Mouse (Mus musculus) stomach, postnatal 0 days (tissue): Measurements from ENCODE around the gene Adamts17. TPM values are rescaled to one million over a fixed set of nuclear protein-coding genes. Genes with fewer than 3 reads are reported as not detected.

Experiments
- ATAC-seq: fragments of 200-750 bp; cut with Nextera tagmentation; 2 replicates; pipeline ENCODE4 v1.8.0; 2017; ENCODE audit not compliant: low FRiP score, low TSS enrichment
- DNase-seq: peaks from one replicate; pipeline ENCODE4 v3.0.0-alpha.2; 2016; ENCODE audit warnings: low spot score
- H3K27ac ChIP-seq: fragments of 300-500 bp; sonication (generic); replicated peaks from 2 replicates; pipeline ENCODE4 v1.5.1; 2014; ENCODE audit warnings: mild to moderate bottlenecking, control low read depth
- H3K27me3 ChIP-seq: fragments of 300-500 bp; sonication (generic); 2 replicates; pipeline ENCODE4 v1.6.1; 2014; ENCODE audit warnings: low read length; ENCODE audit not compliant: control insufficient read depth, insufficient read depth
- H3K36me3 ChIP-seq: fragments of 300-500 bp; sonication (generic); 2 replicates; pipeline ENCODE4 v1.6.1; 2014; ENCODE audit warnings: low read length, mixed read lengths; ENCODE audit not compliant: control insufficient read depth, insufficient read depth
- H3K4me1 ChIP-seq: fragments of 300-500 bp; sonication (generic); replicated peaks from 2 replicates; pipeline ENCODE4 v1.6.1; 2014; ENCODE audit warnings: antibody characterized with exemption; ENCODE audit not compliant: control insufficient read depth, insufficient read depth
- H3K4me2 ChIP-seq: fragments of 300-500 bp; sonication (generic); replicated peaks from 2 replicates; pipeline ENCODE4 v1.6.1; 2014; ENCODE audit warnings: low read depth, mild to moderate bottlenecking, control low read depth, moderate library complexity
- H3K4me3 ChIP-seq: fragments of 300-500 bp; sonication (generic); 2 replicates; pipeline ENCODE4 v1.5.1; 2014; ENCODE audit warnings: low read depth, low read length, control low read depth
- H3K9ac ChIP-seq: fragments of 300-500 bp; sonication (generic); 2 replicates; pipeline ENCODE4 v1.6.1; 2014; ENCODE audit warnings: mild to moderate bottlenecking, low read length, control low read depth, mixed read lengths
- H3K9me3 ChIP-seq: fragments of 300-500 bp; sonication (generic); 2 replicates; pipeline ENCODE4 v1.6.1; 2016; ENCODE audit warnings: low read length; ENCODE audit not compliant: control insufficient read depth
- CTCF ChIP-seq: IDR thresholded peaks from 2 replicates; pipeline ENCODE4 v1.5.1; 2016; ENCODE audit warnings: antibody characterized with exemption, low read depth, mild to moderate bottlenecking, moderate library complexity
- EP300 ChIP-seq: optimal IDR thresholded peaks from 2 replicates; pipeline ENCODE3; 2016; ENCODE audit warnings: antibody characterized with exemption
- WGBS: fragments of 180-500 bp; shearing (Covaris S2); extraction: QIAGEN DNeasy Blood & Tissue Kit; methylation state at CpG from one replicate; pipeline ENCODE4 v1.1.7; 2014; 5-methylcytosine and 5-hydroxymethylcytosine counted together
- polyA plus RNA-seq: library from polyadenylated mRNA; unstranded; fragments of >200 nt; fragmentation: Nextera tagmentation; extraction: Ambion mirVana; gene quantifications from 2 replicates; pipeline ENCODE4 v1.2.1, GENCODE M21; 2015

Adamts17 gene
- polyA plus RNA-seq, 1 experiment from 2014 or later = 2.4 TPM

- no peaks in the 10 kb centered on the region for H3K4me1 ChIP-seq
- H3K27ac ChIP-seq = peak overlapping the region; percentile 67
- ATAC-seq (peak; percentile 31; the same call in 1 of the 2 replicates), DNase-seq (peak; percentile 57)
- no peaks in the 10 kb centered on the region for H3K27me3 ChIP-seq
- no peak overlapping the region for H3K4me3 ChIP-seq
- H3K9me3 ChIP-seq = no peaks in the 10 kb centered on the region
- 36% methylated on average over 7 of the region's 7 CpGs for WGBS
- TF ChIP-seq EP300 (no peak), CTCF (no peak)
- no peak overlapping the region for H3K4me2 ChIP-seq
- H3K9ac ChIP-seq = no peak overlapping the region
- H3K36me3 ChIP-seq = no peaks in the 10 kb centered on the region
These were observed 306.2 kb downstream of the Adamts17 start for GRCm38 (mm10) chr7:67145748-67146147.

DNA sequence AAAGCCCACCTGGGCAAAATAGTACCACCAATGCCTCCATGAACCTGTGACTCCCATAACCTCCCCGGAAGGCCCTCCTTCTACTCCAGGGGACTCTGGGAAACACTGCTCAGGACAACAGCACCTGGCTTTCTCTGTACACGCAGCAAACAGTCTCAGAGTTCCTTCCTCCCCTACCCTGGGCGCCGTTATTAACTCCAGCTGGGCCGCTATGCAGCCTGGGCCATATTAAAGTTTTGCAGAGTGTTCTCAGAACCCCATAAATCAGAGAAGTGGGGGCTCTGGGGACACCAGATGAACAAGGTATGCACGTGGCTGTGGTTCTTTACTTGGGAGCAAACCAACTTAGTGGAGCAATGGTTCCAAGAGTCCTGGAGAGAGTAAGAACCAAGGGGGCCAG is 306.6 kb downstream of the Adamts17 start:
- no peak overlapping the region for H3K9ac ChIP-seq
- ATAC-seq (no peak), DNase-seq (no peak)
- no peak overlapping the region for H3K4me2 ChIP-seq
- 43% methylated on average over 6 of the region's 6 CpGs for WGBS
- no peaks in the 10 kb centered on the region for H3K27me3 ChIP-seq
- no peaks in the 10 kb centered on the region for H3K9me3 ChIP-seq
- no peak overlapping the region for H3K4me3 ChIP-seq
- no peak for TF ChIP-seq EP300
- TF ChIP-seq CTCF = no peak
- H3K4me1 ChIP-seq = no peaks in the 10 kb centered on the region
- H3K27ac ChIP-seq = peak overlapping the region; percentile 67
- no peaks in the 10 kb centered on the region for H3K36me3 ChIP-seq

DNA sequence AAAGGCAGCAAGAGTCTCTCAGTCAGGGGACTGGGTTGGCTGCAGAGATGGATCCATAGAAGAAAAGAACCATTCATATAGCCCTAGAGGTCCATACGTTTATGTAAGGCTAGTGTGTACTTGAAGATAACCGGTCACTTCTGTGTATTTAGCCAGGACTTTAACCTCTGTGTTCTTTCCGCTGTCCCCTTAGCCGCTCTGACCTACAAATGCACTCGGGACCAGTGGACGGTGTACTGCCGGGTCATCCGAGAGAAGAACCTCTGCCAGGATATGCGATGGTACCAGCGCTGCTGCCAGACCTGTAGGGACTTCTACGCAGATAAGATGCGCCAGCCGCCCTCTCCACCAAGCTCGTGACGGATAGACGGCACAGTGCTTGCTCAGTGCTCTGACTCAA is 310.2 kb downstream of the Adamts17 start:
- Histone ChIP-seq H3K4me3 (no peak overlapping the region), H3K36me3 (no peaks in the 10 kb centered on the region)
- WGBS = 76% methylated on average over 16 of the region's 16 CpGs

GRCm38 (mm10) chr7:67152626-67153025 is 313.1 kb downstream of the Adamts17 start:
- H3K4me1 ChIP-seq = no peaks in the 10 kb centered on the region
- no peak overlapping the region for H3K9ac ChIP-seq
- no peak for ATAC-seq
- no peak overlapping the region for H3K27ac ChIP-seq
- no peak overlapping the region for H3K4me3 ChIP-seq
- DNase-seq = no peak
- no peaks in the 10 kb centered on the region for H3K36me3 ChIP-seq
- TF ChIP-seq EP300 (no peak), CTCF (no peak)
- H3K27me3 ChIP-seq = no peaks in the 10 kb centered on the region
- WGBS = 44% methylated on average over 3 of the region's 3 CpGs
- no peak overlapping the region for H3K4me2 ChIP-seq
- no peaks in the 10 kb centered on the region for H3K9me3 ChIP-seq

More for the DNA sequence above, 310.2 kb downstream of the Adamts17 start:
- H3K4me1 ChIP-seq = no peaks in the 10 kb centered on the region
- no peaks in the 10 kb centered on the region for H3K27me3 ChIP-seq
- H3K9ac ChIP-seq = no peak overlapping the region
- ATAC-seq (0 out of 2 replicates have a peak, but pooled peaks have one; percentile 43), DNase-seq (no peak)
- no peaks in the 10 kb centered on the region for H3K9me3 ChIP-seq
- no peak for TF ChIP-seq CTCF
- no peak for TF ChIP-seq EP300
- H3K27ac ChIP-seq = no peak overlapping the region
- H3K4me2 ChIP-seq = no peak overlapping the region

- Histone ChIP-seq H3K4me3 (no peak overlapping the region), H3K4me1 (no peaks in the 10 kb centered on the region), H3K27me3 (no peaks in the 10 kb centered on the region), H3K4me2 (no peak overlapping the region), H3K36me3 (no peaks in the 10 kb centered on the region), H3K9ac (no peak overlapping the region), H3K27ac (no peak overlapping the region), H3K9me3 (no peaks in the 10 kb centered on the region)
- DNase-seq (no peak), ATAC-seq (no peak)
- no peak for TF ChIP-seq EP300
- no peak for TF ChIP-seq CTCF
- 98% methylated on average over 8 of the region's 8 CpGs for WGBS
These were observed 322.6 kb downstream of the Adamts17 start for GRCm38 (mm10) chr7:67162135-67162534.

DNA sequence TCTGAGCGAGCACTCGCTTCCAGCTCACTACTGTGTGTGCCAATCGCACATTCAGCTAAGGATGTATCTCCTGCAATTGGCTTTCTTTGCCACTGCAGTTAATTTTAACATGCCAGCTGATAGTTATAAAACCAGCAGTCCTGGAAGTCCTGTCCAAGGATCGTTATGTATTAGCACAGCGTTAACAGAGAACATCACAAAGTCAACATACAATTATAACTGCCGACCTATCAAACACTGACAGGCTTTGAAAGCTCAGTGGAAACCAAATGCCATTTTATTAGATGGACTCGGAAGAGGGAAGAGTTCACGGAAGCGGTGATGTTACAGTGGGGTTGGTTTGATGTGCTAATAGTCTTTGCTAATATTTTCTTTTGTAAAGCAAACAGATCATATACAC is 328.8 kb downstream of the Adamts17 start:
- Histone ChIP-seq H3K4me1 (no peaks in the 10 kb centered on the region), H3K27ac (no peak overlapping the region), H3K36me3 (no peaks in the 10 kb centered on the region), H3K9me3 (no peaks in the 10 kb centered on the region), H3K4me3 (no peak overlapping the region), H3K9ac (no peak overlapping the region), H3K27me3 (no peaks in the 10 kb centered on the region), H3K4me2 (no peak overlapping the region)
- WGBS = 63% methylated on average over 9 of the region's 9 CpGs
- no peak for DNase-seq
- no peak for ATAC-seq
- TF ChIP-seq CTCF (no peak), EP300 (no peak)
